Mouse (Mus musculus) left cerebral cortex, adult 18-20 months (tissue): ENCODE data around the gene Dut. TPM values are rescaled to one million over a fixed set of nuclear protein-coding genes. Genes with fewer than 3 reads are reported as not detected.
A peak's percentile ranks its signal among the peaks of the same experiment; 100 is the strongest.
"Not testable (repeated sequence)": the region's sequence is repeated elsewhere in the genome, so short reads cannot be mapped to it uniquely, and the experiment has no call there.

Experiments used
- DNase-seq, 2 experiments: peaks; one replicate each; pipeline ENCODE4 v3.0.0; 2021 to 2022; ENCODE audit warnings: low spot score in 2 of 2, mixed read lengths in 1 of 2
- total RNA-seq, 2 experiments: library from RNA; stranded (reverse); gene quantifications; 2 replicates each; pipeline ENCODE4 v1.2.3; 2021

Gene Dut
- total RNA-seq, 2 experiments from 2014 or later = 24.5 to 26.9 TPM

GRCm38 (mm10) chr2:125253699-125254098, 6.7 kb downstream of the Dut start:
- DNase-seq = no peak

GRCm38 (mm10) chr2:125254630-125255029, 7.6 kb downstream of the Dut start:
- no peak for DNase-seq

DNA sequence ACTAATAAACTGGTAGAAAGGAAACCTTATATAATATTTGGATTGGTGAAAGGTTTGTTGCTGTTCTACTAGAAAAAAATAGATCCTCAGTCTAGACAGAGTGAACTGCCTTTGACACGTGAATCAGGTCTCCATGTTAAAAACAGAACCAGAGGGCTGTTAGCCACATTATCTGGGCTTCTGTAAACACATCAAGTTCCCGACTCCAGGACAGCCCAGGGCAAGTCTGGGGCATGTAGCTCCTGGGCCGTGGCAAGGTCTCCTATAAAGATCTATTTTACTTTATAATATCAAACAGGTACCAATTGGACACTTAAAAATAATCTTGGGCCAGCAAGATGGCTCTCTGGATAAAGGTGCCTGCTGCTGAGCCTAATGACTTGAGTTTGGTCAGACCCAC, 8.9 kb downstream of the Dut start:
- DNase-seq = no peak

GRCm38 (mm10) chr2:125259230-125260120, 12.5 kb downstream of the Dut start:
- DNase-seq = no peak

DNA sequence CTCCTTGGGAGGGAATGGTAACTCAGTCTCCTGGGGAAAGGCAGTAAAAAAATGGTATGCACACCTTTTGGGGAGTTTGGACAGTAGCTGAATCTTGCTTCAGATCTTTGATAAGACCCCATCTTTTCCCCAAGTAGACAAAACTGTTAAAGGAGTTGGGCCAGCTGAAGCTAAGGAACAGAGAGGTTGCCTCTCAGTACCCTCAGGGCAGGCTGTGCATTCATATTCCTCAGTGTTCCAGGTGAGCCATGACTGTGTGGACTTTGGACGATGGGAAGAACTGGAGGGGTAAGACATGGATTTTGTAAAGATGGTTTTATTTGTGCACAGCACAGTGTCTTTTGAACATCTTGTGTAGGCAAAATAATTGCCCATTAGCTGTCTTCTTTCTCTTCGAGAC, 13.3 kb downstream of the Dut start:
- DNase-seq = no peak

GRCm38 (mm10) chr2:125263056-125263455, 16.1 kb downstream of the Dut start:
- DNase-seq = peak; percentile 10 to 12

- no peak for DNase-seq
Observed at GRCm38 (mm10) chr2:125263753-125264152, 16.8 kb downstream of the Dut start.

- DNase-seq = no peak
Observed at GRCm38 (mm10) chr2:125268876-125269275, 21.9 kb downstream of the Dut start.

DNA sequence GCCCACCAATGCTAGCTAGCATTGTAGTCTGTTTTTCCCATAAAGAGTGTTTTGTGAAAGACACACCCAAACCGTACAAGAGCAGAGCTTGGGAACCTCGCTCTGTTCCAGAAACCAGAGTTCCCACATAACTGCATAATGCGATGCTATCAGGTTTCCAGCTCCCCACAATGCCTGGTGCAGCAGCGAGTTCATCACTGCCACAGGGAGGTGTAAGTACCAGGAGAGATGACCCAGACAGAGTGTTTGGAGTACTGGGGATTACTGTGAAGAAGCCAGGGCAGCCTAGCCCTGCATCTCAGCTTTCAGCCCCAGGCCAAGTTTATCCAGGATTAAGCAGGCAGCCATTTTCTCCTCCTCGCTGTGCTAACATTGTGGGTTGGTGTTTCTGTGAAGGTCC, 28.6 kb downstream of the Dut start:
- DNase-seq = no peak

DNA sequence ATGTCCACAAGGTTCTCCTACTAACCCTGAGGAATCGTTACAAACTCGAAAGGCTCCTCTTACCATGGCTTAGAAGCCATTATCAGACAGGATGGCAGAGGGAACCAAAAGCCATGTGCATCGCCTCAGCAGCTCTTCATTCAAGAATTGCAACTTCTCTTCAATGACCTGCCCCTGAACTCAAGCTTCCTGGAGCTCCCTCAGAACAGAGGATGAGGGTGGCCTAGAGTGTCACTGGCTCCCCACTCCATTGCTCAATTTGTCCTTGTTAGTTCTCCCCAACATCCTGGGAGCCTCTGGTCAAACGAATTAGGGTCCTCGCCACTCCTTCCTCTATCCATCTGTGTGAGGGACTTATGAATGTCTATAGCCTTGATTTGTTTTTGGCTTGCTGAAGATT, 29.7 kb downstream of the Dut start:
- DNase-seq = no peak

- DNase-seq = no peak
Observed at GRCm38 (mm10) chr2:125278474-125278873, 31.5 kb downstream of the Dut start.

GRCm38 (mm10) chr2:125279995-125280394, 33.0 kb downstream of the Dut start:
- DNase-seq = not testable (repeated sequence)

DNA sequence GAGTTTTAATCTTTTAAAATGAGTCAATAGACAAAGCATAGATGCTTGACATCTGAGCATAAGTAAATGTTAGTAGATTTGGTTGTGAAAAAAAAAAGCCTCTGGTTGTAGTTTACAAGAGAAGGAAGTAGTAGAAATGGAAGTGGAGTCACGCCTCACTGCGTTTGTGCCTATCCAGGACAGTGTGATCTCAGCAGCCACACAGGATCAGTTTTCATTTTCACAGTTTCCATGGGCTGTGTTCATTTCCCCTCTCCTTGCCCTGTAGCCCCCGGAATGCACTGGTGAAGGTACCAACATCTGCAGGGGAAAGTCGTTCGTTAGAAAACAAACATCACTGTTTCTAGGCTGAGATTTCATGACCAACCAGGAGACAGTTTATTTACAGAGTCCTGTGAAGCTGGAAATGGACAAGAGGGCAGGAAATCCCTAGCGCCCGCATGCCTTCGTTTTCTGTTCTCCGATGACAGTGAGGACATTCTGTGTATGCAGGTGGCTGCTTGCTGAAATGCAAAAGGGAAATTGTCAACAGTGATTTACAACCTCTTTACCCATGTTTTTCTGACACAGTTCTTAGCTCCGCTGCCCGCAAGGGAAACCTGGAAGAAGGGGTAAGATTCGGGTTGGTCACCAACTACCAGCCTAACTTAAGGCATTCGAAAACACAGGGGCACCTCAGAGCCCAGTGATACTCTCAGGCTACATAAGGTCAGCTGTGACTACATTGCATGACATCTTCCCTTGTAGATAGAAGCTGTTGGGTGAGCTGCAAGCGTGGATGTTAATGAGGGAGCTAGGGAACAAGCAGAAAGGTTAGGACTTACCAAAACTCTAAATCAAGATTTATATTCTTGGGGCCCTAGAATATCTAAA, 35.6 kb downstream of the Dut start:
- DNase-seq = no peak

DNA sequence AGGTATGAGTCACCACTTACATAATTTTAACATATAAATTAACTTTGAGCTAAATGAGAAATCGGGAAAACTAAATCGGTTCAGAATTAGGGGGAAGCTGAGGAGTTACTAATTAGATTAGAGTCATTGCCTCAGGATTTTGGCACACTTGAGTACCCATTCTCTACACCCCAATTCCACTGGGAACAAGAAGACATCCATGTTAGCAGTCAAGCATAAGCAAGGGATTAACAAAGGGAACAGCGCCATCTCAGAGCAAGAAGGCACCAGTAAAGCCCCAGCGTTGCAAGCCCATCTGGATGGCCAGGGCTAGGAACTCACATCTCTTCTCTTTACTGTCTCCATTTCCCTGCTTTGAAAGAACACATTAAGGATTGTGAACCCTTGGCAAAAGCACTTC, 38.8 kb downstream of the Dut start:
- DNase-seq = no peak

DNA sequence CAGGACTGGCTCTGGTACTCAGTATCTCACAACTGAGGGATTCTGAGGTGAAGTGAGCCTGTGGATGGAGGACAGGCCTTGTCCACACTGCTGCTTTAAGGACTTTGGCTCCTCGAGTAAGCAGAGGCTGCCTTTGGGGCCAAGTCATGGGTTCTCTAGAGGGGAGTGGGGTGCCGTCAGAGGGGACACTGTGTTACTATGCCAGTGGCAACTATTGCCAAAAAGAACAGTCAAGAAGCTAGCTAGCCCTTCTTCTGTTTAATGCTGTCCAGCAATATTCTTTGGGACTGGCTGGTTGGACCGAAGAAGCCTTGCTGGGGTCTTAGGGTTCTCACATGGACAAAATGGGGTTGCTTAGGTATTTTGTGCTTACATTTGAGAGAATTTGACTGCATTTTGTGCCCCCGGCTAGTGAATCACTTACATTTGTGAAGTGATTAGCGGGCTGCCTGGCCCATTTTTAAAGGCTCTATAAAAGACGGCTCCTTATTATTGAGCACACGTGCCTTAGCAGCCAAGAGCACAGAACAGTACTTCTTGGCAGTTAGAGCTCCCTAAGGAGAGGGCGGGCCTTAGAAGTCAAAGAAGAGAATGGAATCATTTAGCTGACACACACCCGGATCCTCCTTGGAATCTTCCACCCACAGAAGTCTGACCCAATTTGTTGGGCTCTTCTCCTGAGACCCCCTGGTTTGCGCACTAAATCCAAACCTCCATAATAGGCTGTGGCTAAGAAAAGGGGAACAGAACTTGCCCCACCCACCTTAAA, 43.4 kb downstream of the Dut start:
- no peak for DNase-seq

GRCm38 (mm10) chr2:125291101-125291500, 44.1 kb downstream of the Dut start:
- DNase-seq = no peak

DNA sequence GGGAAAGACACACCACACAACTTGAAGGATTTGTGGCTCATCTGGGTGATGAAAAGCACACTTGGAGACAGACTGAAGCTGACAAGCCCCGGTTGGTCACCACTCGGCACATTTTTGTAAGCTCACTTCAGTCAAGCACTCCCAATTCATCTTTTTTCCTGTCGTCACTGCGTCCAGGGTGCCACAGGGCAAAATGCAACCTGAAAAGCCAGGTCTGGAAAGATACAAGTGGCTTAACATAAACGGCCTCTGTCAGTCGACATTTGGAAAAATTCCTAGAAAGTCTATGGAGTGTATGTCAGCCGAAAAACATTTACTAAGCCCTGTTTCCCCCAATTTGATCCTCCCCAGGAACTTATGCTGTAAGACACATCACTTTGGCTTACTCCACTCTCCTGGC, 45.6 kb downstream of the Dut start:
- DNase-seq = no peak

GRCm38 (mm10) chr2:125293969-125294491, 47.0 kb downstream of the Dut start:
- no peak for DNase-seq

GRCm38 (mm10) chr2:125295526-125295925, 48.5 kb downstream of the Dut start:
- no peak for DNase-seq

DNA sequence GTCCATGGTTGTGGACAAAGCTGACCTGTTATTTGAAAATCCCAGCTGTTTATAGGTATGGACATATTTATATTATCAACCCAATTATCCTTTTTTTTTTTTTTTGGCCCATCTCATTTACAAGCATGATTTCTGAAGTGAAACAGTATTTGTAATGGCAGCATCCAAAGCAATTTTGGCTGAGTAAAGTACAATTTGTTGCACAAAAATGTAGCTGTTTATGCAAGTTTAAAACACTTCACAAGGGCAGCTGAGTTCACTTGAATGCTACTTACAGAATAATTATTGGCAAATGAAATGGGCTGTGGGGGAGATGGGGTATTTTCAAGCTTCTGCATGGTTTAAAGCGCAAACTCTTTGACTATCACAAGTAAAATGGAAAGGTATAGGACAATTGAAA, 51.9 kb downstream of the Dut start:
- no peak for DNase-seq
